Mouse (Mus musculus): ENCODE results near the gene Glrb.

DNA sequence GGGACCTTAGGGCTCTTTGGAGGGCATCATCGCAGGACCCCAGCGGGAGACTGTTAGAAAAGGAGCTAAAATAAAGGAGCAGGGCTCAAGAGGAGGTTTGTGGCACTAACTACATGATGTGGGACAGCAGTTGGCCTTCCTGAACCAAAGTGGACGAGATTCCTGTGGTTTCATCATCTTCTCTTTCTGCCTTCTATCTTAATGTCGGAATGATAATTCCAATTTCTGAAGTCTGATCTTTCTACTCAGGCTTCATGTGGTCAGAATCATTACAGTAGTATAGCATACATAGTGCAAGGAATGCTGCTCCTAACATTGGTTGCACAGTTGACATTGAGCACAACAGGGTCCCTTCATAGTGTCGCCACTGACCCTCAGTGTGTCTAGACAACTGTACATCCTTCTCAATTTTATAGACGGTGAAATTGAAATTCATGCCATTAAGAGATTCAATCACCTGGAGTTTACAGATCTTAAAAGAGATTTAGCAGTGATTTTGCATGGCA is 372 bp upstream of the Glrb start:
- TF ChIP-seq CTCF (IDR thresholded peaks at IDR 0.05; ENCODE audit: low read depth, low read length) (no peak), TAL1 (conservative IDR thresholded peaks at IDR 0.05; ENCODE audit: low read depth, low read length) (no peak), GATA1 (IDR thresholded peaks at IDR 0.05; ENCODE audit: borderline replicate concordance, low read length) (no peak), GATA2 (IDR thresholded peaks at IDR 0.05; ENCODE audit: borderline replicate concordance, low read depth, low read length) (no peak), POLR2AphosphoS5 (IDR thresholded peaks at IDR 0.05; ENCODE audit: insufficient replicate concordance, low read depth, low read length) (no peak)
